Mouse (Mus musculus) C2C12 (cell line): ENCODE results near the gene Ccr4. TPM values are rescaled to one million over a fixed set of nuclear protein-coding genes. Genes with fewer than 3 reads are reported as not detected.
"Not testable (repeated sequence)": the region's sequence is repeated elsewhere in the genome, so short reads cannot be mapped to it uniquely, and the experiment has no call there.

Experiments
- H3K27me3 ChIP-seq: one replicate; pipeline ENCODE4 v1.6.1; 2011; ENCODE audit not compliant: control insufficient read depth, insufficient read depth, insufficient read length
- H3K36me3 ChIP-seq: one replicate; pipeline ENCODE4 v1.6.1; 2011; ENCODE audit not compliant: control insufficient read depth, insufficient read depth
- H3K4me3 ChIP-seq: one replicate; pipeline ENCODE4 v1.5.1; 2011; ENCODE audit warnings: mild to moderate bottlenecking, control low read depth; ENCODE audit not compliant: poor library complexity, insufficient read depth, severe bottlenecking
- H3K79me2 ChIP-seq: one replicate; pipeline ENCODE4 v1.6.1; 2011; ENCODE audit not compliant: control insufficient read depth, insufficient read depth
- H3K79me3 ChIP-seq: one replicate; pipeline ENCODE4 v1.6.1; 2011; ENCODE audit warnings: low read depth, control low read depth
- H3ac ChIP-seq: one replicate; pipeline ENCODE3; 2011; ENCODE audit warnings: low read depth; ENCODE audit not compliant: control insufficient read depth, insufficient read length
- CEBPB ChIP-seq: IDR thresholded peaks from one replicate; pipeline ENCODE4 v1.6.1; 2011; ENCODE audit warnings: low read depth, mild to moderate bottlenecking, control low read depth, moderate library complexity
- CTCF ChIP-seq: IDR thresholded peaks from one replicate; pipeline ENCODE4 v1.5.1; 2011; ENCODE audit not compliant: control insufficient read depth, insufficient read depth, insufficient read length
- FOSL1 ChIP-seq: IDR thresholded peaks from one replicate; pipeline ENCODE4 v1.8.0; 2011; ENCODE audit warnings: mild to moderate bottlenecking, low read length; ENCODE audit not compliant: poor library complexity, insufficient read depth, severe bottlenecking
- MAX ChIP-seq: IDR thresholded peaks from one replicate; pipeline ENCODE4 v1.6.1; 2011; ENCODE audit warnings: mild to moderate bottlenecking, control low read depth
- MYOD1 ChIP-seq: IDR thresholded peaks from one replicate; pipeline ENCODE4 v1.6.1; 2011; ENCODE audit warnings: low read depth; ENCODE audit not compliant: control insufficient read depth, insufficient read length
- MYOG ChIP-seq: IDR thresholded peaks from one replicate; pipeline ENCODE4 v1.6.1; 2011; ENCODE audit not compliant: control insufficient read depth, insufficient read length; ENCODE audit errors: extremely low read depth
- USF1 ChIP-seq: IDR thresholded peaks from one replicate; pipeline ENCODE4 v1.6.1; 2011; ENCODE audit warnings: low read depth, mild to moderate bottlenecking, control low read depth, moderate library complexity
- polyA plus RNA-seq: library from polyadenylated mRNA; unstranded; fragments of >200 nt; fragmentation: generic; extraction: Trizol; gene quantifications from one replicate; pipeline ENCODE4 v1.2.1, GENCODE M21; 2012; ENCODE audit warnings: missing spikeins

Gene Ccr4
- polyA plus RNA-seq, 1 experiment: not detected

- H3K79me3 ChIP-seq: no peaks in the 10 kb centered on the region
- peak overlapping the region; percentile 18 for H3ac ChIP-seq
- no peaks in the 10 kb centered on the region for H3K27me3 ChIP-seq
- H3K79me2 ChIP-seq: no peaks in the 10 kb centered on the region
- H3K36me3 ChIP-seq: no peaks in the 10 kb centered on the region
- TF ChIP-seq FOSL1: no peak
- H3K4me3 ChIP-seq: no peak overlapping the region
These were observed 21.9 kb upstream of the Ccr4 start for GRCm38 (mm10) chr9:114526581-114526980.

DNA sequence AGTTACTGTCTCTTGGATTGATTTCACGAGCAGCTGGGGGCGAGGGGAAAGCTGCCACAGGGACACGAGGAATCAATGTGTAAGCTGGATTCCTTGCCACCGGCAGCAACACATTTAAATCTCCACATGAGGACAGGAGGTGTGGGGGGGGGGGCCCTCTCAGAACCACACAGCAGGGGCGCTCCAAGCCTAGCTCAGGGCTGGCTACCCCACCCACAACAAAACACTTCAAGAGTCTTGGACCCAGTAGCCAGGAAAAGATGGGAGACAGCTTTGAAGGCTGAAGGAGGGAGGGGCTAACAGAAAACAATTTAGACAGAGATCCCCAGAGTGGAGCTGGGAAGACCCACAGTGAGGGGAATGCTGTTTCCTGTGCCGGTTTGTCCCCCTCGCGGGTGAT lies 21.2 kb upstream of the Ccr4 start:
- Histone ChIP-seq H3K36me3 (no peaks in the 10 kb centered on the region), H3K27me3 (no peaks in the 10 kb centered on the region), H3ac (no peak overlapping the region), H3K4me3 (no peak overlapping the region), H3K79me2 (no peaks in the 10 kb centered on the region), H3K79me3 (no peaks in the 10 kb centered on the region)
- TF ChIP-seq MAX (no peak), USF1 (no peak), FOSL1 (no peak), CEBPB (no peak), CTCF (no peak), MYOG (no peak), MYOD1 (no peak)

GRCm38 (mm10) chr9:114525073-114525633 lies 20.4 kb upstream of the Ccr4 start:
- H3K4me3 ChIP-seq: no peak overlapping the region
- no peak overlapping the region for H3ac ChIP-seq
- no peaks in the 10 kb centered on the region for H3K79me3 ChIP-seq
- H3K79me2 ChIP-seq: no peaks in the 10 kb centered on the region
- no peaks in the 10 kb centered on the region for H3K36me3 ChIP-seq
- no peak for TF ChIP-seq FOSL1
- TF ChIP-seq MYOG: no peak
- TF ChIP-seq MAX: no peak
- TF ChIP-seq CTCF: no peak
- no peak for TF ChIP-seq CEBPB
- no peak for TF ChIP-seq USF1
- TF ChIP-seq MYOD1: no peak
- H3K27me3 ChIP-seq: no peaks in the 10 kb centered on the region

- no peaks in the 10 kb centered on the region for H3K79me3 ChIP-seq
- H3ac ChIP-seq: no peak overlapping the region
- H3K79me2 ChIP-seq: no peaks in the 10 kb centered on the region
- TF ChIP-seq MYOG (no peak), FOSL1 (no peak), CEBPB (no peak), MAX (no peak)
- H3K36me3 ChIP-seq: no peaks in the 10 kb centered on the region
- no peaks in the 10 kb centered on the region for H3K27me3 ChIP-seq
- H3K4me3 ChIP-seq: no peak overlapping the region
These were observed 17.8 kb upstream of the Ccr4 start for GRCm38 (mm10) chr9:114522501-114522900.

DNA sequence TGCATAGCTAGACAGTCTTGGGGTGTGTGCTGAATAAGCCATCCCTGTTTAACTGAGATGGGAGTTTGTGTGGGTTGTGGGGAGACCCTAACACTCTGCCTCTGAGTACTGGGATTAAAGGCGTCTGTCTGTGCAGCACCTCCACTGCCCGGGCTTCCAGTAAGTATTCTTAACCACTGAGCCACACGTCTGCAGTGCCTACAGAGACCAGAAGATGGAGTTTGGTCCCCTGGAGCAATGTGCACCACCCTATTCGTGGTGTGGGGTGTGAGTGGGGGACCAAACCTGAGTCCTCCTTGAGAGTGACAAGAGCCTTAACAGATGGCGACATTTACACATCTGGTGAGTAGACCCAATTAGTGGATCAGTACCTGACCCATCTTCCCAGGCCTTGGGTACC lies 17.3 kb upstream of the Ccr4 start:
- Histone ChIP-seq H3K79me2 (no peaks in the 10 kb centered on the region), H3K36me3 (no peaks in the 10 kb centered on the region), H3ac (no peak overlapping the region), H3K79me3 (no peaks in the 10 kb centered on the region), H3K27me3 (no peaks in the 10 kb centered on the region), H3K4me3 (no peak overlapping the region)
- TF ChIP-seq USF1 (no peak), MAX (no peak), FOSL1 (no peak), MYOG (no peak), CEBPB (no peak), CTCF (no peak), MYOD1 (no peak)

DNA sequence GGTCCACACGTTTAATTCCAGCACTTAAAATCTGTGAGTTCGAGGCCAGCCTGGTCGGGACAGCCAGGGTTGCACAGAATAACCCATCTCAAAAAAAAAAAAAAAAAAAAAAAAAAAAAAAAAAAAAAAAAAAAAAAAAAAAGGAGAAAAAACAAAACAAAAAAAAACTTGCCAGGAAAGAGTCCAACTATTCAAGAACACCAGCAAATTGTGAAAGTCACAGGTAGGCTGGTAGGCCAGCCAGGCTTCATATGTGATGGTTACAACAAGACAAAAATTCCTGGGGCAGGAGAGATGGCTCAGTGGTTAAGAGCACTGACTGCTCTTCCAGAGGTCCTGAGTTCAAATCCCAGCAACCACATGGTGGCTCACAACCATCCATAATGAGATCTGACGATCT lies 15.8 kb upstream of the Ccr4 start:
- not testable (repeated sequence) for H3K79me3 ChIP-seq, H3ac ChIP-seq, H3K36me3 ChIP-seq, H3K27me3 ChIP-seq, H3K4me3 ChIP-seq, H3K79me2 ChIP-seq
